8 mouse cellular contexts compared by ENCODE assay signal in the genomic region with DNA sequence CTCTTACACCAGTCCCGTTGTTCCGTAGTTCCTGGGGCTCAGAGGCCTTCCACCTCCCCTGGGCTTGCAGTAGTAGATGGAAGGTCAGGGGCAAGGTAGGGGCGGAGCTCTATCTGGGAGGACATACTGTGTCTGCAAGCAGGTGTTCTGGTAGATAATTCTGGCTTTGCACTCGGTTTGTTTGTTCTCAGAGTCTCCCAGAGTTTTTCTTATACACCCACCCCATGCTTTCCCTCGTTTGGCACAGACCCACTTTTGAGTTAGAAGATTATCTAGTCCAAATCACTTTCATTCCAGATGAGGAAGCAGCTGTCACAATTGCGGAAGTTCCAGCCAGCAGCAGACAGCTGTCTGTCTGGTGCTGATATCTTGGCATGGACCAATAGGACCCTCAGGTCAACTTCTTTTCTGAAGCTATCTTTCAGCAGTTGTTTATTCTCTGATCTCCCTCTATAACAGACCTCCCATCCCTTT.
A peak's percentile ranks its signal among the peaks of the same experiment; 100 is the strongest.
DNase-seq lines count a peak whose midpoint lies in the region; ATAC-seq lines count a peak whose summit lies in the region.

No protein-coding gene starts in this region.

- DNase-seq in CD4-positive, CD25-positive, alpha-beta regulatory T cell, adult 2 months (ENCODE audit: low read depth, low spot score) = peak; percentile 18
- DNase-seq in c-Kit-positive CD71-positive TER-119-negative erythroid progenitor cells, embryonic 14.5 days (ENCODE audit: low read depth) = peak; percentile 95
- DNase-seq in monocyte, adult 2 months (ENCODE audit: low read depth in 1 of 2, low spot score in 2 of 2) = peak; percentile 23 to 30
- no peak for DNase-seq in urinary bladder, postnatal 4 days (ENCODE audit: low spot score in 2 of 2)
- DNase-seq in right cerebral cortex, postnatal 14 days = no peak
- DNase-seq in left cerebral cortex, adult 9 months (ENCODE audit: low spot score in 2 of 2) = no peak
- no peak for DNase-seq in gastrocnemius, adult 18-20 months (ENCODE audit: low spot score)

- ATAC-seq in hematopoietic stem cell, adult 5-6 weeks (replicated peaks in 1 of 2; ENCODE audit: insufficient read depth in 1 of 2, low FRiP score in 2 of 2, low TSS enrichment in 1 of 2, low read depth in 1 of 2, poor library complexity in 2 of 2, severe bottlenecking in 2 of 2) = peak; percentile 51 to 64; a peak in 3 of 4 replicates

Comparison
In these comparisons a context has a peak if more than half of its experiments do, and no peak if none do; other contexts are left out.
1. DNase-seq: peak in CD4-positive, CD25-positive, alpha-beta regulatory T cell, adult 2 months (single experiment), c-Kit-positive CD71-positive TER-119-negative erythroid progenitor cells, embryonic 14.5 days (single experiment) and monocyte, adult 2 months (2 of 2); none in urinary bladder, postnatal 4 days (0 of 2), right cerebral cortex, postnatal 14 days (single experiment), left cerebral cortex, adult 9 months (0 of 2) and gastrocnemius, adult 18-20 months (single experiment).